Mouse (Mus musculus): ENCODE results near the gene Eml4.

The Eml4 gene

GRCm38 (mm10) chr17:83499692-83500091 is 149.0 kb downstream of the Eml4 start:
- DNase-seq (ENCODE audit: low spot score in 2 of 2), result no peak

DNA sequence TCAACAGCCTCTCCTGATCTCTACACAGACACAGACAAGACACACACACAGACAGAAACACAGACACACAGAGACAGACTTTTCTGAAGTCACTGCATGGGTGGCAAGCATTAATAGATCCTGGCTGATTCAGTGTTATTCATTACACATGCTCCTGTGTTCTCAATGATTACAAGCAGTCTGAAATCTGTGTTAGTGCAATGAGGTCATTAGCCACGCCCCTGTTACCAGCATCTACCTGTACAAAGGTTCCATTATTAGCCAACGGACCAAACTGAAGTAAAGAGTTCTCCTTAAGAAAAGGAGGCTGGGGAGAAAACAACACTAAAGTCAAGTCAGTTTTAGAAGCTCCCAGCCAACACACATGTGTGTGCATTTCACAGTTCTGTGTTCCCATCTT is 153.0 kb downstream of the Eml4 start:
- no peak for DNase-seq (ENCODE audit: low spot score in 2 of 2)

- no peak for DNase-seq (ENCODE audit: low spot score in 2 of 2)
These were observed 161.4 kb downstream of the Eml4 start for GRCm38 (mm10) chr17:83512130-83512529.

GRCm38 (mm10) chr17:83513655-83514212 is 163.0 kb downstream of the Eml4 start:
- no peak for DNase-seq (ENCODE audit: low spot score in 2 of 2)

DNA sequence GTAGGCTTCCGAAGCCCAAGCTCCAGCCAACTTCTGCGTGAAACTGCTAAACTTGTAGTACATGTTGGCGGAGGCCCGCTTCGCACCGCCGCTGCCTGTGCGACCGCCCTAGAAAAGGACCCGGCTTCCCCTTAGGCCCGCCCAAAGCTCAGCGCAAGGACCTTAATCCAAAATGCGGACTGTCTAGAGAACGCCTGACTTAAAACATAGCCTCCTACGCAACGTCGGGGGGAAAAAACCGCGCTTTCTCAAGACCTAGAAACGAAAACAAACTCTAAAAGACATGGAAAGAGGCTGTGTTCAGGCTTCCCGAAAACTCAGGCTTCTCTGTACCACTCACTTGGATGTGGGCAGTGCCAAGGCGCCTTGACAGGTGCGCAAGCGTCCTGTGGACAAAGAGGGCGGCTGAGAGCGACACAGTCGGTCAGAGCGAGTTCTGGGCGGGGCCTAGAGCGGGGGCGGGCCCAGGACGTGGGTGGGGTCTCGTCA is 163.5 kb downstream of the Eml4 start:
- peak; percentile 89 to 94 for DNase-seq (ENCODE audit: low spot score in 2 of 2)

DNA sequence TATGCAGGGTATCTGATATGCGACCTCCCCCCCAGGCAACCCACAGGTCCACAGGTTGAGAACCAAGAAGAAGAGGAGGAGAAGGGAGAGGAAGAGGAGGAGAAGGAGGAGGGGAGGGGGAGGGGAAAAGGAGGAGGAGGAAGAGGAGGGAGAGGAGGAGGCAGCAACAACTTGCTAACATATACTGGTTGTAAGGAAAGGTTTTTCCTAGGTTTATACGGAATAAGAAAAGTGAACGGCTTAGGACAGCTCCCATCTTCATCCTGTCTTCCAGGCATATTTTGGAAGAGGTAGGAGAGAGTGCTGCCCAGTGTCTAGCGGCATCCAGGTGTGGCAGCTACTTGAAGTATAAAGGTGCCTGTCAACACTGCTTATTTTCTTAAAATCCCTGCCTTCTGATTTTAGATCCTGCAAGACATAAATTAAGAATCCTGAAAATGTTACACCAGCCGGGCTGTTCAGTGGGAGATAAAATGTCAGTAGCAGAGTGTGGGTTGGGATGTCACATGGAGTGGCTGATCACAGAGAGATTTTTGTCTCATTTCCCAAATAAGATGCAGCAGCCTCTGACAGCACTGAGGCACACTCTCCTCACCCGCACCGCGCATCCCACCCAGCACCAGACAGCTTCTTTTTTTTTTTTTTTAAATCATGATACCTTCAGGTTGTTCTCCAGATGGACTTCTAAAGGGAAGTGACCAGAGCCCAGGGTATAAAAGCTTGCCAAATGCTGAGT is 166.7 kb downstream of the Eml4 start, which contains the start of gene Cox7a2l:
Cox7a2l (minus strand) TSS at position 51 of the 736 bp plus-strand sequence.
- DNase-seq (ENCODE audit: low spot score in 2 of 2), result no peak

DNA sequence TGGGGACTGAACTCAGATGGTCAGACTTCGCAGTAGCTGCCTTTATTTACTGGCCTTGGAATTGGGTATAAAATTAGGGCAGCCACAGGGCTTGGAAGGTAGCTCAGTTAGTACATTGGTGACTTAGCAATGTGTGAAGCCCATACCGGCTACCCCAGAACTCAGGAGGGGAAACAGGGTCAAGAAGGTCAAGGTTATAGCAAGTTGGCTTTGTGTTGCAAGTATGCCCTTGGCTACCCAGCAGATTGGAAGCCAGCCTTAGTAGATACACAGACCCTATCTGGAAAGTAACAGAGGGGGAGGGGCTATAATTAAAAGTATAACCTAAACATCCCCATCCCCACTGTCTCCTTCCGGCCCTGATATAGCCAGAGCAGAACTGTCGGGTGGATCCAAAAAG is 171.2 kb downstream of the Eml4 start:
- DNase-seq (ENCODE audit: low spot score in 2 of 2), result no peak

DNA sequence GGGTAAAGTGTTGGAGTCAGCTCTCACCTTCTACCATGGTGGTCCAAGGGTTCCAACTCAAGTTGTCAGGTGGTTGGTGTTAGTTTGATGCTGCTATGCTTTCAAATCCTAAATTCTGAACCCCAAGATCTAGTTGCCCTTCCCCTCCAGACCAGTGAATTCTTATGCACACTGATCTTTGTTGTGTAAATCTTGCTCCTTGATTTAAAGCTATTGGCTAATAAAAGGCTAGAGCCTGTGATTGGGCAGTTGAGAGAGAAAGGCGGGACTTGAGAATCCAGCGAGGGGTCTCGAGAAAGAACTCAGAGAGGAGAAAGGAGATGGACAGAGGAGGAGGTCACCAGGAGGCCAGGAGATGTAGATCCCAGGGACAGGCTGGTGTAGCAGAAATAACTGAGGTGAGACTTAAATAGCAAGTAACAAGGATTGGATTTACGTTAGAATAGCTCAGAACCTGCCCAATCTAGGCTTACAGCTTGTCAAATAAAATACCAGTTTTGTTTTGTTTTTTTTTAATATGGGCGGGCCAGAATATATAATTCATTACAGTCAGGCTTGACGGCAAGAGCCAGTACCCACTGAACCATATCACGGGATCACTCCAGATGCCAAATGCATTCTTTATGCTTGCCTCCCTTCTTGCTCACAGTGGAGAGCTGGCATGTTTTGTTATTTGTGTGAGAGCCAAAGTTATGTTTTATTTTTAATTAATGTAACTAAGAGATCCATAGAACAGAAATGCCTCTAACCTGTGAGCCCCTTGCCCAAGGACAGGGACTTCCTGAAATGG is 172.1 kb downstream of the Eml4 start:
- DNase-seq (ENCODE audit: low spot score in 2 of 2), result no peak

DNA sequence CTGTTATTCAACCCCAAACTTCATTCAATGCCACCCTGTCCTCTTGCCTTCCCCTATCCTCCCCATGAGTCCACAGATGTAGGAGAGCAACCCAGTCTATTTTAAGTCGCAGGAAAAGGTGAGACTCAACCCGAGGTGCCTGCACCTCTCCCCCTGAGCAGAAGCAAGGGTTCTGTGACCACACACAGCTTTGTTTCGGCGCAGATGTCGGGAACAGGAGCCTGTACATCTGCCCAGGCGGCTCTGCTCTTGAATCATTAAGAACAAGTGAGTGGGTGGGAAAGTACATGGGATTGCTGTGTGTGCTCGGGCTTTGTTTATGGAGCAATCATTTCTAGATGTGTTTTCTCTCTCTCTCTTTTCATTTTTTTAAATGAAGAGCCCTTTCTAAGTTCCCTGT is 174.0 kb downstream of the Eml4 start:
- DNase-seq (ENCODE audit: low spot score in 2 of 2), result no peak

GRCm38 (mm10) chr17:83525596-83525995 is 174.9 kb downstream of the Eml4 start:
- no peak for DNase-seq (ENCODE audit: low spot score in 2 of 2)

GRCm38 (mm10) chr17:83526091-83526561 is 175.4 kb downstream of the Eml4 start:
- DNase-seq (ENCODE audit: low spot score in 2 of 2), result no peak

DNA sequence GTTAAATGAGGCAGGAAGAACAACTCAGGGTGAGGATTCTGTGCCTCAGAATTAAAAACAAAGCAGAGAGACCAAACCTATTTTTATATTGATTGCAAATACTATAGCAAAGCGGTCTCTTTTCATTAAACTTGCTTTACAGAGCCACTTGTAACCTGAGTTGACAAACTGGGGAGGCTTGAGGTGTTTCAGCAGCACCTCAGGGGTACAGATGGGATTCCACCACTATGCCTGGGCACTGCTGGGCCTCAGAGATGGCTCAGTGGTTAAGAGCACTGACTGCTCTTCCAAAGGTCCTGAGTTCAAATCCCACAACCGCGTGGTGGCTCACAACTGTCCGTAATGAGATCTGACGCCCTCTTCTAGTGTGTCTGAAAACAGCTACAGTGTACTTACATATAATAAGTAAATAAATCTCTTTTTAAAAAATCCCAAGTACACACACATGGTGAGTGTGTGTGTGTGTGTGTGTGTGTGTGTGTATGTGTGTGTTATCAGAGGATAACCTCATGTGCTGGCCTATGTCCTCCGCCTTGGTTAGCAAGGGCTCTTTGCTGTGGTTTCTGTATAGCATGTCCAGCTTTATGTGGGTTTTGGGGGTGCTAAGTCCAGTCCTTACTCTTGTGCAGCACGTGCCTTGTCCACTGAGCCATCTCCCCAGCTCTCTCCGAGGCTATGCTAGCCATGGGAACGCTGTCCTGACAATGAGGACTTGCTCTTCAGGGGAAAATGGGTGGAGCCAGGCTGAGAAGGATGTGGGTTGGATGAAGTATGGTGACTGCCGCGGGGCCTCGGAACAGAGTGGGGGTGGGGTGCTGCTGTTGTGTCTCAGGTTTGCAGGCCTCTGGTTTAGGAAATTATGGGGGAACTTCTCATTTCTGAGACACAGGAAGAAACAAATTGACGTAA is 176.1 kb downstream of the Eml4 start:
- DNase-seq (ENCODE audit: low spot score in 2 of 2), result peak; percentile 50 to 70

DNA sequence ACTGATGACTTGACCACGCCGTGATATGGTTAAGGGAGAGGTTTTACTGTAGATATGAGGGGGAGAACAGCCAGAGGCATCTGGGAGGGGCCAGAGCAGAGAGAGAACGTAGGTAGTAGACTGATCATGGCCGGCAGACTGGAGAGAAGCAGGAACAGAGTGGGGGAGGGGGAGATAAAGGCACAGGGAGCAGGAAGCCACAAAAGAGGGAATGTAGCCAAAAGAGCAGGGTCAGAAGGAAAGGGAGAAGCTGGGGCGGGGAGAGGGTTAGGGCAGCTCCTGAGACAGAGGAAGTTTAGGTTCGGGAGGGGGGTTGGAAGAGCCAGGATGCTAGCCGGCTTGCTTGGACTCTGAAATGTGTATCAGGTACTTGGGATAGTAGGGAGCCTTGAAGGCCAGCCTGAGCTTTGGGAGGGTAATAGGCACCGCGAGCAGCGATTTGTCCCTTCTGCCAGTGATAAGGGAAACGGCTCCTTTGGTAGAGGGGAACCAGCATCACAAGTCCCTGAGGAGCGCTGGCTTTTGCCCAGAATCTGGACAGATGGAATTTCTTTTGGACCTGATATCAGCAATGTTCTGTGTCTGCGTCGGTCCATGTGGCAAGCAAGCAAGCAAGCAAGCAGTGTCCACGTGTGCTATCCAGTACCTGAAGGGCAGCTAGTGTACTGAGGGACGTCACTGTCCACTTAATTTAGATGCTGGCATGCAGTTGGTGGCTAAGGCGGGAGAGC is 177.1 kb downstream of the Eml4 start:
- DNase-seq (ENCODE audit: low spot score in 2 of 2), result no peak

All from spleen, postnatal 4 days (tissue).